Mouse (Mus musculus) forebrain, embryonic 14.5 days (tissue): ENCODE data around the gene Hhex. TPM values are rescaled to one million over a fixed set of nuclear protein-coding genes. Genes with fewer than 3 reads are reported as not detected.

Experiments
- ATAC-seq: fragments of 200-750 bp; cut with Nextera tagmentation; 2 replicates; pipeline ENCODE4 v1.8.0; 2017; ENCODE audit warnings: mild to moderate bottlenecking, moderate library complexity
- DNase-seq: peaks from one replicate; pipeline ENCODE4 v3.0.0-alpha.2; 2015; ENCODE audit warnings: low spot score
- H3K27ac ChIP-seq: fragments of 300-500 bp; sonication (generic); 2 replicates; pipeline ENCODE4 v1.5.1; 2014; ENCODE audit warnings: low read depth, mild to moderate bottlenecking, control low read depth, low read length, moderate library complexity
- H3K27me3 ChIP-seq: fragments of 300-500 bp; sonication (generic); replicated peaks from 2 replicates; pipeline ENCODE4 v1.6.1; 2014; ENCODE audit warnings: low read length, control low read depth, mixed read lengths; ENCODE audit not compliant: control insufficient read depth, insufficient read depth
- H3K36me3 ChIP-seq: fragments of 300-500 bp; sonication (generic); 2 replicates; pipeline ENCODE4 v1.6.1; 2014; ENCODE audit warnings: low read length, control low read depth; ENCODE audit not compliant: control insufficient read depth, insufficient read depth
- H3K4me1 ChIP-seq: fragments of 300-500 bp; sonication (generic); 2 replicates; pipeline ENCODE4 v1.6.1; 2014; ENCODE audit warnings: antibody characterized with exemption, low read length, control low read depth; ENCODE audit not compliant: control insufficient read depth, insufficient read depth
- H3K4me2 ChIP-seq: fragments of 300-500 bp; sonication (generic); 2 replicates; pipeline ENCODE4 v1.6.1; 2014; ENCODE audit warnings: mild to moderate bottlenecking, control low read depth, low read length
- H3K4me3 ChIP-seq: fragments of 300-500 bp; sonication (generic); 2 replicates; pipeline ENCODE4 v1.5.1; 2014; ENCODE audit warnings: low read depth, low read length, control low read depth
- H3K9ac ChIP-seq: fragments of 300-500 bp; sonication (generic); 2 replicates; pipeline ENCODE4 v1.6.1; 2014; ENCODE audit warnings: mild to moderate bottlenecking, low read length, control low read depth, moderate library complexity
- H3K9me3 ChIP-seq: fragments of 300-500 bp; sonication (generic); replicated peaks from 2 replicates; pipeline ENCODE4 v1.6.1; 2016; ENCODE audit warnings: low read length, control low read depth, mixed read lengths; ENCODE audit not compliant: control insufficient read depth
- WGBS: fragments of 180-500 bp; shearing (Covaris S2); extraction: QIAGEN DNeasy Blood & Tissue Kit; methylation state at CpG from one replicate; pipeline ENCODE4 v1.1.7; 2014; 5-methylcytosine and 5-hydroxymethylcytosine counted together
- polyA plus RNA-seq: library from polyadenylated mRNA; unstranded; fragments of >200 nt; fragmentation: Nextera tagmentation; extraction: Ambion mirVana; gene quantifications from 2 replicates; pipeline ENCODE4 v1.2.1, GENCODE M21; 2014

The Hhex gene
- polyA plus RNA-seq, 1 experiment from 2014 or later: 1.8 TPM

DNA sequence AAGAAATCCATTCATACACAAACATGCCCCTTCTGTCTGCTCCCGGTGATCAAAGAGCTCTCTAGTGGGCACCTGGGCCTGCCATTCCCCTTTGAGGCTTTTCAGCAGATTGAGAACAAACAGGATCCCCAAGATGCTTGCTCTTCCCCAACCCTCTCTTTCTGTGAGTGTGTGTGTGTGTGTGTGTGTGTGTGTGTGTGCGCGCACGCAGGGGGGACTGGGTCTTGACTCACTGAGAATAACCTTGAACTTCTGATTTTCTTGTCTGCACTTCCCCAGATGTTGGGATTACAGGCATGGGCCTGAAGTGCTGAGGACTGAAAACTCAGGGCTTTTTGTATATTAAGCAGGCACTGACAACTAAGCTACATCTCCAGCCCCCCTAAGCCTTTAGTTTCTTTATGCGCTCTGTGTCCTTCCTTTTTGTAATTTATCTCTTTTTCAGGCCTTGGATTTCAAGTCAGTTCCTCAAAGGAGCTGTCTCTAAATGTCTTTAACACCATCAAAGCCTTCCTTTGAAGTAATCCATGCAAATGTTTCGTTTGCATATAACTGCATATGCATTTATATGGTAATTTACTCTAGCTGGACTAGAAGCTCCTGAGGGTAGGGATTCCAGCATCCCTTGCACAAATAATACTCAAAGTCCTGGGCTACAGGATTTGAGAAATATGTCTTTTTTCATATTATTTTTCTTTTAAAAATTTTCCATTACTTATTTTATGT lies 34.4 kb downstream of the Hhex start:
- Histone ChIP-seq H3K27ac (no peak overlapping the region), H3K9ac (no peak overlapping the region), H3K27me3 (no peaks in the 10 kb centered on the region), H3K4me3 (no peak overlapping the region), H3K36me3 (no peaks in the 10 kb centered on the region), H3K4me2 (no peak overlapping the region), H3K9me3 (no peaks in the 10 kb centered on the region), H3K4me1 (no peaks in the 10 kb centered on the region)
- DNase-seq (no peak), ATAC-seq (no peak)
- WGBS: 59% methylated on average over 6 of the region's 6 CpGs

DNA sequence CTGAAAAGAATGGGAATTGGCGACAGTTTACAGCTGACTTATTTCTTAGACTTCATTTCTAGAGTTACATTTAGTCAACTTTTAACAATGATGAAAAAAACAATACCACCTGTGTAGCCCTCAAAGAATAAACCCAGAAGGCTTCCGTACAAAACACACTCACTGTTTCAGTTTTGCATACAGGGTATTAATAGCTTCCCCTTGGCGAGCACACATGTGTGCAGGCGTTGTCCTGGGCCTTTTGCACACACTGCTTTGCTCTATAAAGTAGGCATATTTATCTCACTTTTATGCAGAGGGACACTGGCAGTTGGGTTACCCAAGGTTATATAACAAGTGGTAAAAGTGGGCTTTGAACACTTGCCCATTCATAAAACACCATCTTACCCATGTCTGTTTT lies 37.1 kb downstream of the Hhex start:
- H3K27me3 ChIP-seq: no peaks in the 10 kb centered on the region
- H3K27ac ChIP-seq: no peak overlapping the region
- H3K4me3 ChIP-seq: no peak overlapping the region
- H3K4me2 ChIP-seq: no peak overlapping the region
- no peaks in the 10 kb centered on the region for H3K36me3 ChIP-seq
- H3K9me3 ChIP-seq: no peaks in the 10 kb centered on the region
- no peak overlapping the region for H3K9ac ChIP-seq
- ATAC-seq (no peak), DNase-seq (no peak)
- H3K4me1 ChIP-seq: no peaks in the 10 kb centered on the region
- 82% methylated on average over 4 of the region's 4 CpGs for WGBS

DNA sequence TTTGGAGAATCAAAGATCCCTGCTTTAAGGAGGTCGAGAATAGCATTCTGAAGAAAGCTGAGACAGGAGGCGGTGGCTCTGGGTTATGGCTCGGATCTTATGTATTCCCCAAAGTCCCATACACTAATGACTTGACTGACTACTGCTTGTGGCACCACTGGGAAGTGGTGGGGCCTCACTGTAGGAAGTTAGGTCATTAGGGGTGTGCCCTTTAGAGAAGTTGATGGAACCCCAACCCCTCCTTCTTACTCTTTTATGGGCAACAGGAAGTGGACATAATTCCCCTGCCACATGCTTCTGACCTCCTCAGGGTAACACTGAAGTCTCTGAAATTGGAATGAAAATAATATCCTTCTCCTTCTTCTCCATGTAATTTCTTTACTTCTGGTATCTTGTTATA lies 38.0 kb downstream of the Hhex start:
- Histone ChIP-seq H3K9ac (no peak overlapping the region), H3K27ac (no peak overlapping the region), H3K36me3 (no peaks in the 10 kb centered on the region), H3K27me3 (no peaks in the 10 kb centered on the region), H3K4me3 (no peak overlapping the region), H3K4me2 (no peak overlapping the region), H3K9me3 (no peaks in the 10 kb centered on the region), H3K4me1 (no peaks in the 10 kb centered on the region)
- WGBS: 80% methylated on average over 3 of the region's 3 CpGs
- ATAC-seq (no peak), DNase-seq (no peak)

DNA sequence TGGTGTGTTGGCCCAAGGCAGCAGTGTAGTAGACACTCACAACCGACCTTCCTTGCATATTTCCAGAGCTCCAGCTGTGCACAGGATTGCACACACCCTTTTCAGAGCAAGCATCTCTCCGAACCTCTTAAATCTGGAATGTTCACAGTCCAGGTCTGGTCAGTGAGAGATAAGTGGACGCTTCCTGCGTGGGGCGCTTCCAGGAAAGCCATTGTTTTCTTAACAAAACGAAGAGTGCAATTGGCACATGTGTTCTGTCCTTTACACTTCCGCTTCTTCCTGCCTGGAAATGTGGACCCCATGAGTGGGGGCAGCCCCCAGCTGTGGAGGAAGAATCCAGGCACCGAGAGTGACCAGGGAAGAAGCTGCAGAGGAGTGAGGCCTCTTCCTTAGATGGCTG lies 47.1 kb downstream of the Hhex start:
- no peak for DNase-seq
- no peaks in the 10 kb centered on the region for H3K36me3 ChIP-seq
- ATAC-seq: no peak
- no peaks in the 10 kb centered on the region for H3K4me1 ChIP-seq
- no peak overlapping the region for H3K4me3 ChIP-seq
- no peak overlapping the region for H3K4me2 ChIP-seq
- H3K27me3 ChIP-seq: no peaks in the 10 kb centered on the region
- no peaks in the 10 kb centered on the region for H3K9me3 ChIP-seq
- 86% methylated on average over 8 of the region's 8 CpGs for whole genome bisulfite sequencing
- H3K27ac ChIP-seq: no peak overlapping the region
- no peak overlapping the region for H3K9ac ChIP-seq

DNA sequence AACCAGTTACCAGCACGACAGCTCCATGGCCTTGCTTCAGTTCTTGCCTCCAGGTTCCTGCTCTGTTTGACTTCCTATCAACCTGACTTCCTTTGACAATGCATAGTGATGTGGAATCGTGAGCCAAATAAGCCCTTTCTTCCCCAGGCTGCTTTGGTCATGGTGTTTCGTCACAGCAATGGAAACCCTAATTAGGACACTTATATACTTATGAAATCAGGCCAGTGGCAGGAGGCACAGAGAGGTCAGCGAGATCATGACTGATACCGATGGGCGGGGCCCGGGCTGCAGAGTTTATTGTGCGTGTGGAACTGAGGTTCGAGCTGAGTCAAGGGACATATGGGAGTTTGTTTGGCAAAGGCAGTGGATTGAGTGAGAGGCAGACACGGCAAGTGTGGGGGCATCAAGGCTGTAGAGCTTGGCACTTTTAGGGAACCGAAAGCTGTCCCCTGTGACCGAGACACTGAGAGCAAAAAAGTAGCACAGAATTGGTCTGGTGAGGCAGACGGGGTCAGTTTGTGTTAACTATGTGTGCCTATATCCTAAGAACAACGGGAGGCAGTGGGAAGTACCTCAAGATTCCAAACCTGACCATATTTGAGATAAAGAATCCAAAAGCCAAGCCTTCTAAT lies 48.1 kb downstream of the Hhex start:
- Histone ChIP-seq H3K27me3 (no peaks in the 10 kb centered on the region), H3K4me2 (no peak overlapping the region), H3K4me3 (no peak overlapping the region), H3K36me3 (no peaks in the 10 kb centered on the region), H3K9ac (no peak overlapping the region), H3K9me3 (no peaks in the 10 kb centered on the region), H3K4me1 (no peaks in the 10 kb centered on the region), H3K27ac (no peak overlapping the region)
- no peak for DNase-seq
- no peak for ATAC-seq
- WGBS: 88% methylated on average over 14 of the region's 14 CpGs

DNA sequence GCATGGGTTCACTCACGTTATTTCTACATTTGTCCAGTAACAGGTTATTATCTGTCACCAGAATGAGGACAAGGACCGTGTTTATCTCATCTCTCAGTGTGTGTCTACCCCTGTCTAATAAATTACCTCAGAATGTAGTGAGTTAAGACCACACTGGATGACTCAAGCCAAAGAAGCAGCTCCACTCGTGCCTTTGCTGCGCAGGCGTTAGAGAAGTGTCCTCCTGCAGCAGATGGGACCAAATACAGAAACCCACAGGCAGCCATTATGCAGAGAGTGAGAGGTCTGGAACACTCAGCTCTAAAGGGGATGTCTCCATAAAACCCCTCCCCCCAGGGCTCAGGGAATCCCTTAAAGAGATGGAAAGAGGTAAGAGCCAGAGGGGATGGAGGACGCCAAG lies 50.2 kb downstream of the Hhex start:
- Histone ChIP-seq H3K4me1 (no peaks in the 10 kb centered on the region), H3K4me2 (no peak overlapping the region), H3K9ac (no peak overlapping the region), H3K27ac (no peak overlapping the region), H3K27me3 (no peaks in the 10 kb centered on the region), H3K36me3 (no peaks in the 10 kb centered on the region), H3K4me3 (no peak overlapping the region), H3K9me3 (no peaks in the 10 kb centered on the region)
- ATAC-seq: no peak
- 87% methylated on average over 6 of the region's 6 CpGs for WGBS
- no peak for DNase-seq

DNA sequence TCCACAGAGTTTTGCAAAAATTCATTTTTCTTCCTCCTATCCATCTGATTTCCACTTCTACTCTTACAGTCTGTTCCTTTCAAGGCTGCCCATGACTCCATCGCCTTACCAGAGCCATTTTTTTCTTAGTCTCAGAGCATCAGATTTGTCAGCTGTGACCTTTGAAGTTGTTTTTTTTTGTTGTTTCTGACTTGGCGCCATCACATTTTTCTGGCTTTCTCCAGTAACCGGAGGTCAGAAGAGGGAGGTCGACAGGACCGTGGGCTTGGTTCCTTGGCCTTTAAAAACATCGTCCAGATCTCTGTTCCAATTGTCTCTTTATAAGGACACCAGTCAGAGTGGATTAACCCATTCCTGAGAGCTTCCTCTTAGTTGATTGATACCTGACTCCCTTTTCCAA lies 52.2 kb downstream of the Hhex start:
- 89% methylated on average over 6 of the region's 6 CpGs for WGBS
- Histone ChIP-seq H3K4me1 (no peaks in the 10 kb centered on the region), H3K4me3 (no peak overlapping the region), H3K9ac (no peak overlapping the region), H3K9me3 (no peaks in the 10 kb centered on the region), H3K27ac (no peak overlapping the region), H3K4me2 (no peak overlapping the region), H3K27me3 (no peaks in the 10 kb centered on the region), H3K36me3 (no peaks in the 10 kb centered on the region)
- no peak for ATAC-seq
- no peak for DNase-seq

DNA sequence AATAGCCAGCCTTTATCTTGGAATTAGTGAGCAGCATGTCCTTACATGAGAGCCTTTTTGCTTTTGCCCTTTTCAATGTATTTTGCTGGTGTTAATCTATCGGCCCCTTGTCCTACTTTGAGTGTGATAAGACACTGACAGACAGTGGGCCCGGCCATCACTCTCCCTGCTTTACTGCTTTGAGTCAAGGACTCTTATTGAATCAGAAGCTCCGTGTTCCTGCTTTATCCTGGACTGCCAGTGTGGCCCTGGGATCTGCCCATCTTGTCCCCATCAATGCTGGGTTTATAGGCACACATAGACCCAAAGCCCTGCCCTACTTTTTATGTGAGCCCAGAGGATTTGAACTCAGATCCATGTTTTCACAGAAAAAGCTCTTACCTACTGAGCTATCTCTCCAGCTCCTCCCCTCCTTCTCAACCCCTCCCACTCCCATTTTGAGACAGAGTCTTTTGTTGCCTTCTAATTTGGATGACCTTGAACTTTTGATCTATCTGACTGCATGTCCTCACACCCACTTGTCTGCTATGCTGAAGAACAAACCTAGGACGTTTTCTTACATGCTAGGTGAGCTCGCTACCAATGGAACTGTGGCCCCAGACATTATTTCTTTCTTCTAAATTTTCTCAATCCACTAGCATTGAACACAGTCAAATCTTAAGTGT lies 53.3 kb downstream of the Hhex start:
- Histone ChIP-seq H3K36me3 (no peaks in the 10 kb centered on the region), H3K9ac (no peak overlapping the region), H3K4me3 (no peak overlapping the region), H3K4me2 (no peak overlapping the region), H3K27ac (no peak overlapping the region), H3K27me3 (no peaks in the 10 kb centered on the region), H3K4me1 (no peaks in the 10 kb centered on the region), H3K9me3 (no peaks in the 10 kb centered on the region)
- DNase-seq: no peak
- no peak for ATAC-seq
- WGBS: 88% methylated on average over 5 of the region's 5 CpGs

DNA sequence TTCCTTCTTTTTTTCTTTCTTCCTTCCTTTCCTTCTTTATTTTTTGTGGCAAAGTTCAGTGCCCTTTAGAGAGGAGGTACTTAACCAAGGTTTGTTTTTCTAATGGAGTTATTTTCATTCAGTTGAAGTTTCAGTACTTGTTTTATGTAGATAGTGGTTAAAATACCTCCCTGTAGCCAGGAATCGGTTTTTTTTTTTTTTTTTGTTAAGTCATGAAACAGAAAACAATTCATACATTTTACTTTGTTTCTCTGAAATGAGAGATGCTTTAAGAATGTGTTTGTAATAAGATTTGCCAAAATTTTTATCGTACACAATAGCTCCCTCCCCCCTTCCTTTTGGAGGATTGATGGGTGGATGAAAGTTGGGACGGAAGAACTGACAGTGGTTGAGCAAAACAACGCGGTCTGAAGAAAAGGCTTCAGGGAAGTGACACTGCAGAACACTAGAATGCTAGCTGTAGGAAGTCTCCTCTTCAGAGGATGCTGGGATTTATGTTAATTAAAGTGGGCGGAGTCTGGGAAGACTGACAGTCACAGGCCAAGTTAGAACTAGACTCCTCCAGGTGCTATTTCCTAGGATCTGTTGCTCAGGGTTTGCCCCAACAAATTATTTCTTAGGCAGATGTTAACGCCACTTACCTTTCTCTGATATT lies 54.1 kb downstream of the Hhex start:
- Histone ChIP-seq H3K4me3 (no peak overlapping the region), H3K9me3 (no peaks in the 10 kb centered on the region), H3K9ac (no peak overlapping the region), H3K27me3 (no peaks in the 10 kb centered on the region), H3K36me3 (no peaks in the 10 kb centered on the region), H3K4me2 (no peak overlapping the region), H3K4me1 (no peaks in the 10 kb centered on the region), H3K27ac (no peak overlapping the region)
- WGBS: 72% methylated on average over 7 of the region's 7 CpGs
- DNase-seq (no peak), ATAC-seq (no peak)
